Mouse (Mus musculus) yolk sac, embryonic 10.5 days (tissue): Measurements from ENCODE around the gene Rbms2.
"Not testable (repeated sequence)": the region's sequence is repeated elsewhere in the genome, so short reads cannot be mapped to it uniquely, and the experiment has no call there.

Experiments used
- DNase-seq: peaks from one replicate; pipeline ENCODE4 v3.0.0-alpha.2; 2017; ENCODE audit warnings: low spot score

The Rbms2 gene

DNA sequence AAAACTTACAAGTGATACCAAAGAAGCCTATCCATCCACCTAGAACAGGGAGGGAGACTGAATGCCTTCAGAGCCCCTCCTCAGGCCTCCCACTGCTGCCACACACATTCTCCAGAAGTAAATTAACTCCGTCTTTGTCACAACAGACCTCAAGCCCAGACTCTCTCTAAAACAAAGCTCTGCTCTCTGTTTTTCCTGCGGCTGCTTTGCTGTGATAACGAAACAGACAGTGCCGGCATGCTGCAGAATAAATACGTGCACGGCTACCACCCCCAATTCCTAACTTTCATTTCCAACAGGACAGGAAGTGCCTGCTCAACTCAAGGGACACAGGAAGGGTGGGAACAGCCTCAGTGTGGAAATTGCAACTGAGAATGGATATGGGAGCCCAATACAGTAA lies at the start of gene Rbms2:
Rbms2 (minus strand) TSS at position 309 of the 400 bp plus-strand sequence.
- DNase-seq, result peak; percentile 19

DNA sequence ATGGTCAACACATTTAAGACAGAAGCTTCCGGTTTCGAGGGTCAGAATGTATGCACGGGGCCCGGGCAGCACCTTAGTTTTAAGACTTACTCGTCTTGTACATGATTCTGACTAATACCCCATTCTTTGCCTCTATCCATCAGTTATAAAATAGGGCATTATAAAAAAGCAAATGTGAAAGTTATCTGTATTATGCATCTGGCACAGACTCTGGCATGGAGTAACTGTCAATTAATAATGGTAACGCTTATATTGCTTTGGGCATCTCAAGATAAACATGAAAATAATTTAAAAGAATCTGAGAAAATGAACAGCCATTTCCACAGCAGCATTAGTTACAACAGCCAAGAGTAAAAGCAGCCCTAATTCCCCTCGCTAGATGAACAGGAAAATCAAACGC lies 47.9 kb upstream of the Rbms2 start:
- DNase-seq, result no peak

DNA sequence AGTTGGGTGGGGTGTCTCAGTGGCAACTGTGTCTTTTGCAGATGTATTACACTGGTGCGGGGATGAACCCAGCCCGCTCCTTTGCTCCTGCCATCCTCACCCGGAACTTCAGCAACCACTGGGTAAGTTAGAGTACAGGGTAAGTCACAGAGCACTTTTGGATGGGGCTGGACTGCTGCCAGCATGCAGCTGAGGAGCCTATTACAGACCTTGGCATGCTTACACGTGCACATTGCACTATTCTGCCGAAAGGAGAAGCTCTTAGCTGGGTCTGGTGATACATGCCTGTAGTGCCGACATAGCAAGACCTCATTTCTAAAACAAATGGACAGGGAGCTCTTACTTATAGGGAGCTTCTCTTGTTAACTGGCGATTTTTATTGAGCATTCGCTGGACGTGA lies 47.5 kb upstream of the Rbms2 start:
- no peak for DNase-seq

DNA sequence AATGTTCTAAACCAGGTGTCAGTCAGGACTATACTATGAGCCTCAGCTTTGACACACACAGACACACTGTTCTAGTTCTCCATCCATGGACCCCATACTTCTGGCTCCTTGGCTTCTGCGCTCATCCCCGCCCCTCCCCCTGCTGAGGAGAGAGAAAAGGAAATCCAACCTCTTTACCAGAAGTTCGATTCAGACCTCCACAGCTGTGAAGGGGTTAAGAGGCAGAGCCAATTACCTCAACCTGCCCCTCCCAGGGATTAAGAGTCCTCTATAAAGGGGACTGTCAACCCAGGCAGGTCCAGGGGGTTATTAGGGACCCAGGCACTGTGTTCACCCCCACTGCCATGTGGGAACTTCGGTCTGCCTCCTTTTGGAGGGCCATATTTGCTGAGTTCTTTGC lies 45.4 kb upstream of the Rbms2 start, which contains the start of gene Mip:
Mip (plus strand) TSS at position 301 of the 400 bp plus-strand sequence.
- no peak for DNase-seq

DNA sequence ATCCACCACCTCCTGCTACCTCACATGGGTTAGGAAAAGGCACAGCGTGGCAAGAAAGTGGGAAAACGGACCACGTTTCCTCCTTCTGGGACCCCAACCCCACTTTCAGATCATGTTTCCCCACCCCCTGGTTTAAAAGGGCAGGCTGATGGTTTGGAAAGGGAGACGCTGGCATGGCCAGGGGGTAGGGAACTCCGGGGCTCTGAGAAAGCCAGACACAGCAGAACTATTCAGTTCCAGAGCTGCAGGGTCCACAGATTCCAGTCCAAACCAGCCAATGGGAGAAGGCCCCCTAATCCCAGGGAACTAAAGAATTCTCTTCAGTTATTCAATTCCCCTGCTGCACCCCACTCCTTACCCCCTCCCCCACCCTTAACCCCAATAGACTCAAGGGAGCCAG lies 45.0 kb upstream of the Rbms2 start:
- no peak for DNase-seq

DNA sequence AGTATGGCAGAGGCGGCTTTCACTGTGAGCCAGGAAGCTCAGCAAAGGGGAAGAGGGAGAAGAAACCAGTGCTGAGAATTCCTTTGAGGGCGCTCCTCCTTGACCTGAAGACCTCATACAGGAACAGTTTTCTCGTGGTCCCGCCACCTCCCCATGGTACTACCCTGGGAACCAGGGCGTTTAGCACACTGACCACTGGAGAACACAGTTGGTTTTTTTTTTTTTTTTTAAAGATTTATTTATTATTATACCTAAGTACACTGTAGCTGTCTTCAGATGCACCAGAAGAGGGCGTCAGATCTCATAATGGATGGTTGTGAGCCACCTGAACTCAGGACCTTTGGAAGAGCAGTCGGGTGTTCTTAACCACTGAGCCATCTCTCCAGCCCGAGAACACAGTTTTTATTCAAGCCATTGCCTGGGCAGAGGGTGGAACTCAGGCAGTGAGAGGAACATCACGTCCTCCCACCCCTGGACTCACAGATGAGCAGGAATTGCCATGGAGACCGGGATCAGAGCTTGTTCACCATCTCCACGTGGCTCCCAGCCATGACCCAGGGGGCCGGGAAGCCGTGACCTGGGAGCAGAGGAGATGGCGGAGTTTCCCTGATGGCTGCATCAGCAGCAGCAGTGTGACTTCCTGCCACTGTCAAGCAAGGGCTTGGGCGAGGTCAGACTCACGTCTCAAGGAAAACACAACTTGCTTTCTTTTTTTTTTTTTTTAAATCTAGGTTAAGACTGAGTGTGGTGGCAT lies 41.6 kb upstream of the Rbms2 start:
- DNase-seq, result no peak

DNA sequence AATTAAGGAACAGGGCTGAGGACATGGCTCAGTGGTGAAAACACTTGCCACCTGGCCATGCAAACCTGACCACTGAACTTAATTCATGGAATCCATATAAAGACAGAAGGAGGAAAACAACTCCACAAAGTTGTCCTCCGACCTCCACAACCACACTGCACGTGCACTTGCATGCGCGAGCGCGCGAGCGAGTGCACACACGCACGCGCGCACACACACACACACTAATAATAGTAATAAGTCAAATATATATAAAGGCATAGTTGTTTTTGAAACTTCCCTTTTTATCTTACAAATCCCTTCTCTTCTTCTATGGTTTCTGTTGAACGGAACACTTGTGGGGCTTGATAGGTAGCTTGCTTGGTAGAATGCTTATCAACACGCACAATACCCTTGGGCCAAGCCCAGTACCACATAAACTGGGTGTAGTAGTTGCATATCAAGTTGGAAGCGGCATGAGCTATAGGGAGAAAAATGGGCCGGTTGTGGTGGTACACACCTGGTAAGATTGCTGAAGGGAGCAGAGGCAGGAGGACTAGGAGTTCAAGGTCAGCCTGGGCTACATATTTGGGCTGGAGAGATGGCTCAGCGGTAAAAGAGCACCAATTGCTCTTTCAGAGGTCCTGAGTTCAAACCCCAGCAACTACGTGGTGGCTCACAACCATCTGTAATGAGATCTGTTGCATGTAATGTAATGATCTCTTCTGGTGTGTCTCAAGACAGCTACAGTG lies 38.5 kb upstream of the Rbms2 start:
- no peak for DNase-seq

DNA sequence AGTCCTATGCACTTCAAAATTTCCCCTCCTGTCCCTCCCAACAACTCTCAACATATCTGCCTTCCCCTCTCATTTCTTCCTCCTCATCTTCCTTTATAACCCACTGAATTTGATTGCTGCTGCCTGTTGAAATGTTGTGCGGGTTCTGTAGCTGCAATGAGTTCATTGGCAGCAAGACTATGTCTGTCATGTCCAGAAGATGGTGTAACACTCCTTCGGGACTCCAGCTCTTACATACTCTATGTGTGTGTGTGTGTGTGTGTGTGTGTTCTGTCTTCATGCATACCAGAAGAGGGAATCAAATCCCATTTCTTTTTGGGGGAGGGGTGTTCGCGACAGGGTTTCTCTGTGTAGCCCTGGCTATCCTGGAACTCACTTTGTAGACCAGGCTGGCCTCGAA lies 34.9 kb upstream of the Rbms2 start:
- DNase-seq, result no peak

DNA sequence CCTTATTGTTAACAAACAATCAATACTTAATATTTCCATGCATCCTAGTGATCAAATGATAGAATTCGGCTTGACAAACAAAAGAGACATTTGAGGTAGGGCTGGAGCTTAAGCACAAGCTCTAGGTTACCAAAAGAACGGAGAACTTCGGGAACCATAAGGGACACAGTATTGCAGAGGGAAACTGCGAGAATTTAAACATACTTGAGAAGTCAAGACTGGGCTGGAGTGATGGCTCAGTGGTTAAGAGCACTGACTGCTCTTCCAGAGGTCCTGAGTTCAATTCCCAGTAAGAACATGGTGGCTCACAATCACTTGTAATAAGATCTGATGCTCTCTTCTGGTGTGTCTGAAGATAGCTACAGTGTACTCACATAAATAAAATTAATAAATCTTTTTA lies 34.0 kb upstream of the Rbms2 start:
- not testable (repeated sequence) for DNase-seq

DNA sequence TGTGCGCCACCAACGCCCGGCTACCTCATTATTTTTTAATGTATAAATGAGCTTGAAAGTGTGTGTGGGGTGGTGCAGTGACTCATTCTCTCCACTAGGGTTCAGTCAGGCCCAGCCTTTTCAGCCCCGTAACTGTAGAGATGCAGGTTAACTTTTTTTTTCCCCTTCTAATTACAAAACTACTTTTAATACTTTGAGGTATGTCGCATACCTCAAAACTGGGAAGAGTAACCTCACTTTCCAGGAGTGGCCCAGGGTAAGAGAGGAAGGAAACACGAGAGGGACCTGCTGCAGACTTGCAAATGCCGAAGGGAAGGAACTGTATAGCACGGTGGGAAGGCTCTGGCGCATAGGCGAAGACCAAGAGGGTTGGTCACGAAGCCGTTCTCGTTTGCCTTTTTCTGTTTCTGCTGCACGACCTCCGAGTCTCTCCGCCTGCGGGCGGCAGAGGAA lies 32.8 kb upstream of the Rbms2 start:
- DNase-seq, result peak; percentile 74

DNA sequence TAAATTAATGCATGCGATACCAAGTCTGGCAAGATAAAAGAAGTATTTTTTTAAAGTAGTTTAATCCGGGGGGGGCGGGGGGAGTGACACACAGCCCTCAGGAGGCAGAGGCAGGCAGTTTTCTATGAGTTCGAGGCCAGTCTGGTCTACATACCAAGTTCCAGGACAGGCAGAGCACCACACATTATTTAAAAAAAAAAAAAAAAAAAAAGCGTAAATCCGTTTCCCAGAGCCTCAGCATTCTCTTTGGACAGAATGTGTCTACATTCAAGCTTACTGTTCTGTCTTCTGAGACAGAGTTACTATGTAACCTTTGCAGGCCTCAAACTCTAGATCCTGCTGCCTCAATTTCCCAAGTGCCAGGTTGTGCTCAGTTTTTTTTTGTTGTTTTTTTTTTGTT lies 32.1 kb upstream of the Rbms2 start:
- DNase-seq, result no peak

DNA sequence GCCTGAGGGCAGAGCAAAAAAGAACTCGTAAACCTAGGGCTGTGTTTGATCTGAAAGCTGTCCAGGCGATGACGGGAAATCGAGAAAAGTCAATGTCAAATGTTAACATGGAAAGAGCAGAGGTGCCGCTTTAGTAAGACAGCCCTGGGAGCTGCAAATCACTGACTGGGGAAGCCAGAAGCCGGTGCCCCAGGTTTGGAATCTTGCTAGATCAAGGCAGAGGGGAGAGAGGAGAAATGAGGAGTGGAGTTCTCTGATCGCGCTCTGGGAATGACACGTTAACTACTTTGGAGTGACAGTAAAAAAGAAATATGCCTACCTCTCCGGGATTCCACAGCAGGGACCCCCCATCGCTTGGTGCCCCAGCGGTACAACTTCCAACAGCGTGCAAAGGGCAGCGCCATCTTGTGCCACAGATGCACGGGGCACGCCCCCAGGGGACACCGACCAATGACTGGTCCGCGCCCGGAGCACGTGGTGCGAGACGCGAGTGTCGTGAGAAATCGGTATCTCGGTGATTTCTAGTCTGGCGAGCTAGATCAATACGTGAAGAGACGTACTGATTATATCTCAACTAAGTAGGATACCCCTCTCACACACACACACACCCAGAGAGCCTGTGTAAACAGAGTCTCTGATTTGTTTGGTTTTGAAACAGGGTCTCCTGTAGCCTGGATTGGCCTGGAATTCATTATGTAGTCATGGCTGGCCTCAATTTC lies 31.5 kb upstream of the Rbms2 start, which contains the start of gene Spryd4:
Spryd4 (minus strand) TSS at position 418 of the 719 bp plus-strand sequence.
- peak; percentile 88 for DNase-seq

DNA sequence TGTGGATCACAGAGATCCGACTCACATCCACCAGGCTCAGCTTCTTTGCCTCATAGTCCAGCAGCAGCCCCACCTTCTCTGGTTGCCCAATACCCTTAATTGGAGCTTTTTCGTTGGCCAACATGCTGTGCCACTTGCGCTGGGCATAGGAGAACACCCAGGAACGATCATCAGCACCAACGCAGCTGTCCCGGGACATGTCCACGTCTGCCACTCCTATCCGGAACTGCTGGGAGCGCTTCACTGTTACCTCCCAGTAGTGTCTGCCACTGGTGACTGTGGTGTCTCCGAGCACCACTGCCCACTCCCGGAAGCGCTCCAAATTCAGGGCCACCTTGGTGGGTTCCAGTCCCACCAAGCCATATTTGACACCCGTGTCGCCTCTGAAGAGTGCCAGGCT lies 30.9 kb upstream of the Rbms2 start:
- no peak for DNase-seq

DNA sequence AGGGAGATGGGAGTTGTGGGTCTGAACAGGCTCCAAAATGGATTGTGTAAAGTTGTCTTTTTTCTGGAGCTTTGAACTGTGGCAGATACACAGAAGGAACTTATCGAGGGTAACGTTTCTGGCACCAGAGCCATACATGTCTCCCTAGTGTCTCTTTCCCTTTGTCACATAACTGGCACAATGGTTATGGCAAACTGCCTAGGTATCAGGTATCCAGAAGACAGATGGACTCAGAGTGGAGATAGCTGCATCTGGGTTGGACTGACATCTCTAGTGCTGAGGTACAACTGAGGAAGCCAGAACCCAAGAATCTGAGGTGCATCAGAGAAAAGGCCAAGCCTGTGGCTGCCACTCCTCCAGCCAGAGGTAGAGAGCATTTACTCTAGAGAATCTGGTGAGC lies 30.0 kb upstream of the Rbms2 start:
- DNase-seq, result no peak

DNA sequence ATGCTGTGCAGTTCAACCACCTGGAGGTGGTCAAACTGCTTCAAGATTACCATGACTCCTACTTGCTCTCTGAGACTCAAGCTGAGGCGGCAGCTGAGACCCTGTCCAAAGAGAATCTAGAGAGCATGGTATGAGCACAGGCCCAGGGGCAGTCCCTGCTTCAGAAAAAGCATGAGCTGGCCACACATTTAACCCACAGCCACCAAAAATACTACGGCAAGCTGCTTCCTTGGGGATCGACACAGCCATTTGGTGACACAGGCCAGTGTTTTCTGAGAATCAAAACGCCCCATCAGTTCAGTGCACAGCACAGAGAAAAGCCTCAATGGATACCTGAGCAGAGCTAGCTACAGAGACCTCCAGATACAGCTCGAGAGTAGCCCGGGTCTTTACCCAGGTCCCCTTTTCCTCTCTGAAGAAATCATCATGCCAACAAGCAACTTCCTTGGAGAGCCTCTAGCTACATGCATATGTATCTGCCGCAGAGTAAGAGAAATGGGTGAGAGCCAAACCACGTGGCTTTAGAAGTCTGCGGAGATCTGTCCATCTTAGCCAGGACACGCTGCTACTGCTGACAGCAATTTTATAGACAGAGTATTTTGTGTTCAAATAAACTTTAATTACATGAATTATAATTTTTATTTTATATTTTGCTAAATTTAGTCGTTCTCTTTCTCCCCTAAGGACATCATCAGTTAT lies 29.4 kb upstream of the Rbms2 start:
- no peak for DNase-seq

DNA sequence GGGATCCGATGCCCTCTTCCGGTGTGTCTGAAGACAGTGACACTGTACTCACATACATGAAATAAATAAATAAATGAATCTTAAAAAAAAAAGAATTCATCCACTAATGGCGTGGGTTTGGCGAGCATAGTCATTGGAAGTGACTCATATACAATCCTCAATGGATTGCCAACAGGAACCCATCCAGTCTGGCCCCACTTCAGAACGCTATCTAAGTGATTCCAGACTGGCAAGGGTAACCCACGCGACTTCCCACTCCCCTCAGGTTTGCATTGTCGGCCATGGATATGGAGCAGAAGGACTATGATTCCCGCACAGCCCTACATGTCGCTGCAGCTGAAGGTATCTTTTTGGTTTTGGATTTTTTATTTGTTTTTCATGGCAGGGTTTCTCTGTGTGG lies 28.2 kb upstream of the Rbms2 start:
- DNase-seq, result no peak

DNA sequence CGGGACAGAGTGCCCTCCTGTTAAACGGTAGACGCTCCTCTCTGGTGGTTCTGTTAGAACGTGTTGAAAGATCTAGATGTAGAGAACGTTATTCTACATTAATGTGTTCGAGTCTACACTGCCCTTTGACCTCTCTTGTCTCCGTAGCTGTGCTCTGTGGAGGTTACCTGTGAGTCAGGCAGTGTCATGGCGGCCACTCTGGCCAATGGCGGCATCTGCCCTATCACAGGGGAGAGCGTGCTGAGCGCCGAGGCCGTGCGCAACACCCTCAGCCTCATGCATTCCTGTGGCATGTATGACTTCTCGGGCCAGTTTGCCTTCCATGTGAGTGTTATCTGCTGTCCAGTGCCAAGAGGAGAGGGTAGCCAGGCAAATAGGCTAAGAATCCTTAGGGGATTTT lies 24.8 kb upstream of the Rbms2 start:
- DNase-seq, result peak; percentile 55

DNA sequence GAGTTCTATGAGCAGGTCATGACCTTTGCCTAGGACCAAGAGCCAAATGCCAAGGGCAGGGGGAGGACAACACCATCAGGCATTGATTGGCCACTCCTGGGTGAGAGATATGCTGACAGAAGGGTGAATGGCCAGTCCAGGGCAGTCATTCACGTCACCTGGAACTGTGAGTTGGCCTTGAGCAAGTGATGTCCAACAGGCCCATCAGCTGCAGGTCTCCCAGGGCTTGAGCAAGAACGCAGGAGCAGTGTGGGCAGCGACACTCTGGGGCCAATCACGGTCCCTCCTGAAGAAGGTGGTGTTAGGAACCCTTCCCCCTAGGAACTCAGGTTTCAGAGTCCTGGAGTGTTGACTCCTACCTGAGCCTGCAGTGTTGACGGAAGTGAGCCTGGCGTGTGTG lies 21.8 kb upstream of the Rbms2 start:
- DNase-seq, result peak; percentile 26

DNA sequence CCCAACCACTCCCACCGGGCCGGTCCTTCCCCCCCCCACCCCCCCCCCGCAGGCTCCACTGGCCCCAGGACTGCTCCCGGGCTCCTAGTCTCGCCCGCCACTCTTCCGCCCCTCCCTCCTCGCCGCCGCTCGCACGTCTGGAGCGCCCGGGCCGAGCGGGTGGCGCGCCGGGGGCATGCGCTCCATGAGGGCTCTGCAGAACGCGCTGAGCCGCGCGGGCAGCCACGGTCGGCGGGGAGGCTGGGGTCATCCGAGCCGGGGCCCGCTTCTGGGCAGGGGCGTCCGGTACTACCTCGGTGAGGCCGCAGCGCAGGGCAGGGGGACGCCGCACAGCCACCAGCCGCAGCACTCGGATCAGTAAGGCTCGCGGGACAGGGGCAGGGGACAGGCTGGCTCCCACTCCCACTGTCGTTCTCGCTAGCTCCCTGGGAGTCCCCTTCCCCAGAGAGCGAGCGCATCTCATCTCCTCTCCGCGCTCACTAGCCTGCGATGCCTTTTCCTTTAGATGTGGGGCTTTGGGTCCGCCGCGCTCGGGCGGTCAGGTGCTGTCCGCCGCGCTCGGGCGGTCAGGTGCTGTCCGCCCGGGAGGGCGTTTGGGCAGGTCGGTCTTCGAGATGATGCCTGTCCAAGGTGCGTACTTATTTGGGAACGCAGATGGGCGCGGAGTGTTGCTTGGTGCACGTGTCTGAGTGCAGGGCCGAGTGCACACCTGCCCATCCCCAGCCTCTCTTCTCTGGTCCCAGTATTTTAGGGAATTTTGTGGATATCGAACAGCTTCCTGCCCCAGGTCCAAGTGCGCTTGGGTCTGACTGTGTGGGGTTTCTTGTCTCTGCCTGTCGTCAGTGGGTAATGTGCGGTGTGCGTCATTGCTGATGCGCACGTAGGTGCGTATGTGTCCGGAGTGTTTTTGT lies 14.7 kb upstream of the Rbms2 start:
- DNase-seq, result no peak

DNA sequence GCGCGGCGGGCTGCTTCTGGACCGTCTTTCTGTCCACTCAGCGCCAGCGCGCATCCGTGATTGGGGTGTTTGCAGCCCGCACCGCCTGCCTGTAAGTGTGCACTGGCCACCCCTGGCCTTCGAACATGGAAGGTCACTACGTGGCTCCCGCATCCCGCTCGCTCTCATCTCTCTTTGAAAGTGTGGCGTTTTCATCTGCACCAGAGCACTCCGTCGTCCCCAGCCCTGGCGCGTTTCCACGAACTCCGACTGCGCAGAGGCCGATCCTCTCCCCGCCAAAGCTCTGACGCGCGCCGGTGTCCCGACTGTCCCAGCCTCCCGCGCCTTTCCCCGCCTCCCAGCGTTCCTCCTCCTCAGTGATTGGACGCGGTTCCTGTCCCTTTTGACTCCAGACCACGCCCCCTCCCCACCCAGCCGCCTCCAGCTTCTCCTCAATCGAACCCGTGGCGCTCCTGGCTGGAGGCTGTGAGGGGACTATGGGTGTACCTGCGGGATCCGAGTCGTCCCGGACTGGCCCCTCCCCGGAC lies 14.0 kb upstream of the Rbms2 start, which contains the start of gene Gls2:
Gls2 (plus strand) TSS at position 434 of the 527 bp plus-strand sequence.
- DNase-seq, result peak; percentile 99

DNA sequence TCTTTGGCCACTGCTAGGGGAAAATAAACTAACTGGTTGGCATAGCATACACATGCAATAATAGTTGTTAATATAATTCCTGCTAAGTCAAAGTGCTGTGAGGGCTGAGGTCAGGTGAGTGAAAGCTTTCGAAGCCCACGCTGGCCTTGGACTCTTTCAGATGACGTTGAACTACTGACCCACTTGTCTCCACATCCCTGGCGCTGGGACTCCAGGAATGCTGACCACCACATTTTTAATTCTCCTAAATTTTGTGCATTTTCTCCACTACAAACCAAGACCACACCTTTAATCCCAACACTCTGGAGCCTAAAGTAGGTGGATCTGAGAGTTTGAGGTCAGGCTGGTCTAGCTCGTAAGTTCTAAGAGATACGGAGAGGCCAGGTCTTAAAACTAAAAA lies 13.0 kb upstream of the Rbms2 start:
- DNase-seq, result no peak
